Mouse (Mus musculus): ENCODE results near the gene Gga1.
"Not testable (repeated sequence)": the region's sequence is repeated elsewhere in the genome, so short reads cannot be mapped to it uniquely, and the experiment has no call there.

Gga1 gene

GRCm38 (mm10) chr15:78875537-78875936 lies 1.5 kb upstream of the Gga1 start:
- no peak for DNase-seq (ENCODE audit: low spot score in 2 of 2)

GRCm38 (mm10) chr15:78876258-78876696 lies 713 bp upstream of the Gga1 start:
- peak; percentile 47 to 66 for DNase-seq (ENCODE audit: low spot score in 2 of 2)

GRCm38 (mm10) chr15:78877810-78878390 lies 910 bp downstream of the Gga1 start:
- no peak for DNase-seq (ENCODE audit: low spot score in 2 of 2)

- DNase-seq (ENCODE audit: low spot score in 2 of 2), result not testable (repeated sequence)
Measured at GRCm38 (mm10) chr15:78878792-78879516, 2.0 kb downstream of the Gga1 start.

- no peak for DNase-seq (ENCODE audit: low spot score in 2 of 2)
Measured at GRCm38 (mm10) chr15:78880432-78880831, 3.4 kb downstream of the Gga1 start.

- DNase-seq (ENCODE audit: low spot score in 2 of 2), result no peak
Measured at GRCm38 (mm10) chr15:78881828-78882227, 4.8 kb downstream of the Gga1 start.

- no peak for DNase-seq (ENCODE audit: low spot score in 2 of 2)
Measured at GRCm38 (mm10) chr15:78889401-78889853, 12.4 kb downstream of the Gga1 start.

- no peak for DNase-seq (ENCODE audit: low spot score in 2 of 2)
Measured at GRCm38 (mm10) chr15:78892440-78892839, 15.4 kb downstream of the Gga1 start.

GRCm38 (mm10) chr15:78894726-78895125 lies 17.7 kb downstream of the Gga1 start:
- DNase-seq (ENCODE audit: low spot score in 2 of 2), result peak; percentile 52 to 58

- DNase-seq (ENCODE audit: low spot score in 2 of 2), result no peak
Measured at GRCm38 (mm10) chr15:78895741-78896140, 18.8 kb downstream of the Gga1 start.

GRCm38 (mm10) chr15:78896149-78896548 lies 19.2 kb downstream of the Gga1 start:
- DNase-seq (ENCODE audit: low spot score in 2 of 2), result peak; percentile 45 to 60

GRCm38 (mm10) chr15:78897488-78897887 lies 20.5 kb downstream of the Gga1 start:
- no peak for DNase-seq (ENCODE audit: low spot score in 2 of 2)

- DNase-seq (ENCODE audit: low spot score in 2 of 2), result peak; percentile 60
Measured at GRCm38 (mm10) chr15:78898507-78899001, 21.6 kb downstream of the Gga1 start.

- no peak for DNase-seq (ENCODE audit: low spot score in 2 of 2)
Measured at GRCm38 (mm10) chr15:78899409-78899739, 22.4 kb downstream of the Gga1 start, which contains the start of gene Gm49510. Gm49510 (plus strand) TSS chr15:78899667.

GRCm38 (mm10) chr15:78899740-78900584 lies 23.0 kb downstream of the Gga1 start, which contains the start of gene Sh3bp1:
Sh3bp1 (plus strand) TSS chr15:78899768.
- DNase-seq (ENCODE audit: low spot score in 2 of 2), result peak; percentile 73 to 76

GRCm38 (mm10) chr15:78900585-78901421 lies 23.8 kb downstream of the Gga1 start:
- no peak for DNase-seq (ENCODE audit: low spot score in 2 of 2)

- DNase-seq (ENCODE audit: low spot score in 2 of 2), result no peak
Measured at GRCm38 (mm10) chr15:78901422-78901789, 24.4 kb downstream of the Gga1 start.

GRCm38 (mm10) chr15:78903243-78903642 lies 26.3 kb downstream of the Gga1 start:
- peak; percentile 64 to 72 for DNase-seq (ENCODE audit: low spot score in 2 of 2)

- DNase-seq (ENCODE audit: low spot score in 2 of 2), result no peak
Measured at GRCm38 (mm10) chr15:78908399-78908798, 31.4 kb downstream of the Gga1 start.

GRCm38 (mm10) chr15:78908982-78909381 lies 32.0 kb downstream of the Gga1 start:
- no peak for DNase-seq (ENCODE audit: low spot score in 2 of 2)

GRCm38 (mm10) chr15:78912040-78912439 lies 35.0 kb downstream of the Gga1 start:
- DNase-seq (ENCODE audit: low spot score in 2 of 2), result peak in 1 of 2 experiments; percentile 56

Measured in spleen, postnatal 36 days (tissue).